Mouse (Mus musculus) cerebellum, postnatal 10 days (tissue): ENCODE measurements around the gene Islr.
"Not testable (repeated sequence)": the region's sequence is repeated elsewhere in the genome, so short reads cannot be mapped to it uniquely, and the experiment has no call there.

ENCODE experiments used
- DNase-seq, 2 experiments: peaks; one replicate each; pipeline ENCODE4 v3.0.0; 2021; ENCODE audit warnings: mixed read lengths in 2 of 2

Gene Islr

DNA sequence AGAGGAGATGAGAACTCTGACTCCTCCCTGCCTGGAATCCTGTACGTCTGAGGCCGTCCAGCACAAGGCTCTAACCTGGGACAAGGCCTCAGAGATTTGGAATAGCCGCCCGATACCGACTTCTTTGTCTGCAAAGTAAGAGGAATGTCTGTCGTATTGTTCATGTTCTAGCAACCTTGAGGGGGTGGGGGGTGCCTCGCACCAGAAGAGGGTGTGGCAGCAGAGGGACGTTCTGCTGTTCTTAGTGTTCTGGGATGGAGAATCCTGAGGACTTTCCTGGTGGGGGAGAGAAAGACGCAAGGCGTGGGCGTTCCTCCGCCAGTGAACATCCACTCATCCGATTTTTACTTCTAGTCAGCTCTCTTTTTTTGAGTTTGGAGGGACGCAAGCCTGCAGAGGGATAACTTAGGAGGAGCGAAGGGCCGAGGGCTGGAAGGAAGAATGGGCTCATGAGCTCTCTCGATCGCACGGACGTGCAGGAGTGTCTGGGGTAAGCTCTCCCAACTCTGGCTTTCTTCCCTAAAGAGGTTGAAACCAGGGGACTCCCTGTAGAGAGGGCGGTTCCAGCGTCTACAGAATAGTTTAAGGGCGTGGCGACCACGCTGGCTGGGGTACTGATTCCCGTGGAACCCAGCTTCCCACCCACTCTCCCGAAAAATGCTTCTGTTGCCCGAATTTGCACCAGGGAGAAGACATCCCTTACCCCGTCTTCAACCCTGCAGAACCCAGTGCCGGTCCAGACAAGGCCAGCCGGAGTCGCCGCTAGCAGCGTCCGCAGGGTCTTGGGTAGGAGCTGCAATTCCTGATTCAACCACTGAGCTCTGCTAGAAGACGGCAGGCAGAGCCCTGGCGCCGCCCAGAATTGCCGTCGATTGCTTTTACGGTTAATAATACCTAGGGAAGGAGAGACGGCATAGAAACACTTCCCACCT lies at the start of gene Islr, which contains the start of gene Islr2:
Gene Islr (minus strand): TSS at position 791 of the 932 bp plus-strand sequence.
Gene Islr2 (minus strand): TSS at position 804 of the 932 bp plus-strand sequence.
- peak; percentile 88 to 89 for DNase-seq

DNA sequence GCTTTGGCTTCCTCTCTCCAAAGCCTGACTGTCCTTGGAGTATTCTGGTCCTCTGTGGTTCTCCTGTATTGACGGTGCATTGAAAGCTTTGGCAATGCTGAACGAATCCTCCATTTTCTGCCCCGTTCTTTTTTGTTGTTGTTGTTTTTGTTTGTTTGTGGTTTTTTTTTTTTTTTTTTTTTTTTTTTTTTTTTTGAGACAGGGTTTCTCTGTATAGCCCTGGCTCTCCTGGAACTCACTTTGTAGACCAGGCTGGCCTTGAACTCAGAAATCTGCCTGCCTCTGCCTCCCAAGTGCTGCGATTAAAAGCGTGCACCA lies 49.7 kb upstream of the Islr start:
- DNase-seq = not testable (repeated sequence)

DNA sequence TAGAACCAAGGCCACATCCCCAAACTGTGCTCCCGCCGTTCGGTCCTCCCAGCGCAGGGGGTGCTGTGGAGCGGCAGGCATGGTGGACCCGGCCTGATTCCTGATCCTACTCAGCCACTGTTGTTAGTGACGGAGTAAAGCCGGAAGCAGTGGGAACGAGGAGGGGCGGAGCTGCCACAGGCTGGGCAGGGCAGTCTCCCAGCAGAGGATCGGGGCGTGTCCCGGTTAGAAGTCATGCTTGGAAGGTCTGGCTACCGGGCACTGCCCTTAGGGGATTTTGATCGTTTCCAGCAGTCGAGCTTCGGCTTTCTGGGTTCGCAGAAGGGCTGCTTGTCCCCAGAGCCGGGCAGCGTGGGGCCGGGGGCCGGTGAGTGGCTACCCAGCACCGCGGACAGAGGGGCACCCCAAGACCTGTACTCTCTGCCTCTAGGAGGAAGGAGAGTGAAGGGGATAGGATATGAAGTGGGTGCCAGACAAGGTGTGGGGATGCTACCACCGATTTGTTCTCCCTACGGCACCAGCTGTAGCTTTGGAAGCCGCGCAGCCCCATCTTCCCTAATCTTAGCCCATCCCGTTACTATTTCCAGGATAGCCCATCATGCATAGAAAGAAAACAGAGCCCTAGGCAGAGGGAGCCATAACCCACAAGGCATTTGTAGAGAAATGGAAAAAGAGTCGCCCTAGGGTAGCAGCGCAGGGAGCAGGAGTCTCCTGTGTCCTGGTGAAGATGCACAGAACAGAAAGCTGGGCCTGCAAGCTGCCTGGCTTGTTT lies 49.1 kb upstream of the Islr start, which contains the start of gene Stoml1:
Gene Stoml1 (plus strand): TSS at position 132 of the 772 bp plus-strand sequence.
- peak; percentile 95 to 96 for DNase-seq

DNA sequence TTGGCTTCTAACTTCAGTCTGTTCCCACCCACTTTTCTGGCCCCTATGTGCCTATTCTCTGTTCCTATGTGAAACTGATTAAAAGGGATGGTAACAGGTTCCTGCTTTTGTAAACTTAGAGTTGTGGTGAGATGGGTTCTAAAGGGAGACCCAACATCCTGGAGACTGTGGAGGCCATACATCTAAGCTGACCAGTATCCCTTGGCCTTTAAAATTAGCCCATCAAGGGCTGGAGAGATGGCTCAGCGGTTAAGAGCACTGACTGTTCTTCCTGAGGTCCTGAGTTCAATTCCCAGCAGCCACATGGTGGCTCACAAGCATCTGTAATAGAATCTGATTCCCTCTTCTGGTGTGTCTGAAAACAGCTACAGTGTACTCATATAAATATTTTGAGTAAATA lies 46.6 kb upstream of the Islr start:
- not testable (repeated sequence) for DNase-seq

DNA sequence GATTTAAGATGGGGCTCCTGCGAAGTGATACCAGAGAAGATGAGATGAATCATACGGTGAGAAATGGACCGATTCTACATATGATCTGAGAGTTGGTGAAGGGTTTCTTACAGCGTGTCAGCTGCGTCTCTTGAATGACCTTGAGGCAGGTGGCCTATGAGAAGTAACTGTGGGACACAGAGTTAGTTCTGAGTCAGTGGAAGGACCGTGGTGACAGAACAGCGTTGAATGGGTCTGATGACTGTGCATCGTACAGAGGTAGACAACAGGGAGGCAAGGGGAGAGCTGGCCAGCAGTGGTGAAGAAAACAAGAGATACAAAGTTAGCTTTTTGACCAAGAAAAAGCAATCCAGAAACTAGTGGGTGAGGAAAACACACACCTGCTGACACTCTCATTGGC lies 46.2 kb upstream of the Islr start:
- no peak for DNase-seq

DNA sequence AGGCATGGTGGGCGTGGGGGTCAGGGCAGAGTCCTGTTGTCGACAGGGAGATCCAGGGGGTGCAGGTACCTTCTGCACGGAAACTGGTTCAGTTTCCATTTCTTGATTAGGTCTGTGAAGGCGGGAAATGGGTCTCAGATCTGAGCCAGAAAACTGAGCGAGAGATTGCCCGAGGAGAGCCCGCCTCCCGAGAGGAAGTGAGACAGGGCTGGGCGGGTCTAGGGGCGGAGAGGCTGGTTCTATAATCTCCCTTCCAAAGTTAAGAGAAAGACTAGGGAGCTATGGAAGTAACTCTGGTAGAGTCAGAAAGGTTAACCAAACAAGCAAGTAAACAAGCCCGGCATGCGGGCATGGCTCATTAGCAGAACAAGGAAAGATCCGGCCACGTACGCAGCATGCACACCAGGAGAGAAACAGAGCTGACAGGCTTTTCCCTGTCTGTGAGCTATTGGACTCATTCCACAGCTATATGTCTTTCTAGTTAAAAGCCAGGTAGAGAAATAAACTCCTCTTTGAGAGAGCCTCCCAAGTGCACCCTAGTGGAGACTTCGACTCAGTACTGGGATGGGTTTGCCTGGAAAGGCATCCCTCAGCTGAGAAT lies 45.6 kb upstream of the Islr start, which contains the start of gene Pml:
Gene Pml (minus strand): TSS at position 195 of the 601 bp plus-strand sequence.
- peak; percentile 69 to 72 for DNase-seq

DNA sequence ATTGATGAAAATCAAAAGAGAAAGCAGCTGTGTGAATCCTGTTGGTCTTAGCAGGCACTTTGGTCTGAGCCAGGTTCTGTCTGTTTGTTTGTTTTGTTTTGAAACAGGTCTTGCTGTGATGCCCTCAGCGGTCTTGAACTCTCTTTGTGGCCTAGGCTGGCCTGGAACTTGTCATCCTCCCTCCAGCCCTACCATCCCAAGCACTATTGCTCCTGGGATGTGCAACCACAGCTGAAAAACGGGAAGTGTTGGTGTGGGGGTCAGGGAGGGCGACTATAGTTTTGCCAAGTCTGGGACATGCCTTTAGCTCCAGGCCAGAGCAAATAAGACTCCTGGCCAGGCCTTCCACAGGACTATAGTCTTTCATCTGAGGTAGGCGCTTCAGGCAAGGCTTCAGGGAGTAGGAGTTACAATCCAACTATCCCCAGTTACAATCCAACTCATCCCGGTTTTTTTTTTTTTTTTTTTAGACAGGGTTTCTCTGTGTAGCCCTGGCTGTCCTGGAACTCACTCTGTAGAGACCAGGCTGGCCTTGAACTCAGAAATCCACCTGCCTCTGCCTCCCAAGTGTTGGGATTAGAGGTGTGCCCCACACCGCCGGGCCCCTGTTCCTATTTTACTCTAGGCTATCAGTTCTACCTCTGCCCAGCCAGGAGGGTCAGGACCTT lies 44.8 kb upstream of the Islr start:
- no peak for DNase-seq

DNA sequence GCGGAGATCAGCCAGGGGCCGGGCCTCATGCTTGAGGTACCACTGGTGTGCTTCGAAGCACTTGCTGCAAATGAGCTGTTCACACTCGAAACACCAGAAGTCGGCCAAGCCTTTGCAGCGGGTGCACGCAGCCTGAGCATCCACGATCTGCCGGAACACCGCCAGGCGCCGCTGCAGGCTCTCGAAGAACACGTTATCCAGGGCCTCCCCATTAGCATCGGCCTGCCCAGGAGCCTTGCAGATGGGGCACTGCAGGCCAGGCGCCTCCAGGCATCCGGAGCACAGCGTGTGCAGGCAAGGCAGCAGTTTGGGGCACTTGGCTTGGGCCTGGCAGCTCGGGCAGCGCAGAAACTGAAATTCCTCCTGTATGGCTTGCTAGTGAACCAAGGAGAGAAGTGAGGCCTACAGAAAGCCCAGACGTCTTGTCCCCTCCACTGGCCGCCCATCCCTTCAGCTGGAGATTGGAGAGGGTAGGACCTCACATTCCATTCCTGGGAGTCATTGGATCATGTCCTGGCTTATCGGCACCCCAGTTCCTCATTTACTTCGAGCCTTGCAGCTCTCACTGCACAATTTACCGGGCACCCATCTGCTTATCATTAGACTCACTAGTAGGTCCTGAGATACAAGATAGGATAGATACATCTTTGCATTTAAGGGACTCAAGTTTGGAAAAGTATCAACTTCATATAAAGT lies 43.1 kb upstream of the Islr start:
- DNase-seq = peak; percentile 90 to 92

DNA sequence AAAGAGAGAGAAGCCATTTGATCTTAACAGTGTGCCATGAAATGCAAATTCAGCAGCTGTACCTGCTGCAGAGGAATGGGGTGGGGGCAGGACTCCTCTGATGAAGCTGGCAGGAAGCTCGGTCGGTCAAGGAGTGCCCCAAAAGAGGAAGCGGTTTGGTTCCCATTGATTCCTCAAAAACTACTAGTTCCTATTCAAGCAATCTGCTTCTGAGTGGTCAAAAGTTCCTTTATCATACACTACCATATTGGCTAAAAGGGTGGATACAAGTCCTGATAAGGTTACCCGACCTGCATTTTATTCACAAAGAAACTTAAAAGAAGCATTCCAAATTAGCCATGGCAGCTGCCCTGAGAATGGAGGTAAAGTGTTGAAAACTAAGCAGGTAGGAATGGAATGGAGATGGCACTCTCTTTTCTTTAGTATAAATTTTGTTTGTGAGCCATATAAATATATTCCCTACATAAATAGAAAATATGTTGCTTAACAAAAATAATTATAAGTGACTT lies 42.0 kb upstream of the Islr start:
- no peak for DNase-seq

DNA sequence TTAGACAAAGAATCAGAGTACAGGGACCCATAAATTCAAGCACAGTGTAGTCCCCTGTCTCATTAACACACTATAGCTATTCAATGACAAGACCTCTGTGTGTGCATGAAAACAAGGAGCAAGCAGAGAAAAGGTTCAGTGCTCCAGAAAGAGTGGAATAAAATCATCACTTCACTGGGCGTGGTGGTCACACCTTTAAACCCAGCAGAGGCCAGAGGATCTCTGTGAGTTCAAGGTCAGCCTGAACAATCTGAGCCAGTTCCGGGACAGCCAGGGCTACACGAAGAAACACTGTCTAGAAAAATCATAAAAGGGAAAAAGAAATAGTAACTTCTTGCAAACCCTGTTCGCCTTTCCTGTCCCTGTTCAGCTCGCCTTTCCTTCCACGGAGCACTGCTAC lies 39.6 kb upstream of the Islr start:
- DNase-seq = no peak

DNA sequence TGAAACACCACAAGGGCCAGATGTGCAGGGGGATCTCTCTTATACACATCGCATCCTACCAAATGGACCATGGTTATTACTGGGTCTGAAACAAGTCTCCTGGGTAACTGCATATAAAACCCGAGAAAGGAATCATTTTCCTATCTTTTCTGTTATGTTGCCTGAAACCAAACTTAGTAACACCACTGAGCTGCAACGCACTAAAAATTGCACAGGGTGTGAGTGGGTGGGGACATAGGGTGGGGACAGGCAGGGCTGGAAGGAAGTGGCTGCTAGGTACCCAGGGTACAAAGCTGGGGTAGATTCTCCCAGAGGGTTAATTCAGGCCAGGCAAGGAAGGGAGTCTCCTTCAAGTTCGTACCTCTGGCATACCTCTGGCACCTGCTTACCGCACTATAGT lies 38.6 kb upstream of the Islr start:
- no peak for DNase-seq

DNA sequence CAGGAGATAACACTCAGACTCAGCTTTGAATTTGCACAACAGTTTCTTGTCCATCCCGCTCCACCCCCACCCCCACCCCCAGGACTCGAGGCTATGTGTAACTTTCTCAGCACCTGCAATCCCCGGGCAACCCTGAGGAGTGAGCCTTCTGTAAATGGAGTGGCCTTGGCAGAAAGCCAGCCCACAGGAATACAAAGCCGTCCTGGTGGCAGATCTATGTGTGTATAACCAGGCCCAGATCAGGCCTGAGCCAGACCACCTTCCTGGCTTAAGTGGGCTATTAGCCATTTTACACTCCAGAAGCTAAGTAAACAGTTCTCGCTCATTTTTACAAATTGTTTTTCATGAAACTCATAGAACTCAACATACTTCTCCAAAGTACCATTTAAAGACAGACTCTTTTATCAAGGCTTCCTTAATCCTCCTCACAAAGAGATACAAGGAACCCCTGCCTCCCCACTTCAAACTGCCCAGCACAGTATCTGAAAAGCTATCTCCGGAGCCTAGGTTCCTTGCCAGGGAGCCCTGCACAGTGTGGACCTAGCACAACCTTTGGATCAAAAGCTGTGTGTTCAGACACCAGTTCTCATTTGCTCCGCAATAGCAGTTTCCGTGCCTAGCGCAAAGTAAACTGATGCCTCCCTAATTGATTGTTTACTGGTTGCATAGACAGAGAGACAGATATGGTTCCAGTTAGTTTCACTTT lies 37.8 kb upstream of the Islr start:
- peak; percentile 65 for DNase-seq

DNA sequence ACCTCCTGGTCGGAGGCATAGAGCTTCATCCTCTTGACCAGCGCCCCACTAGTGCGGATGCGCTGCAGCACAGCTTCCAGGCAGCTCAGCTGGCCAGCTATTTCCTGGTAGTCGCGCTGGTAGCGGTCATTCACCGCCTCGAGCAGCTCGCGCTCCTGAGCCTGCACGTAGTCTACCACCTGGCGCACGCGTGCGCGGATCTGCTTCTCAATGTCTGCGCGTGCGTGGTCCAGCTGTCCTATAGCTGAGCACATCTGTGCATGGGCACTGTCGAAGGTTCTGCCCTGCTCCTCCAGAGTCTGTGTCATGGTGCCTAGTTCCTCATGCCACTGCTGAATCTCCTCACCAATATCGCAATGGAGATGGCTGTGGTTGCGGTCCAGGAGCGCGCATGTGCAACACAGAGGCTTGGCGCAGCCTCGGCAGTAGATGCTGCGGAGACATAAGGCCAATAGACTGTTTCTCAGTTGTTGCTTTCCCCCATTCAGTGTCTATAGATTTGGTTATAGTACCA lies 30.5 kb upstream of the Islr start:
- DNase-seq = no peak

DNA sequence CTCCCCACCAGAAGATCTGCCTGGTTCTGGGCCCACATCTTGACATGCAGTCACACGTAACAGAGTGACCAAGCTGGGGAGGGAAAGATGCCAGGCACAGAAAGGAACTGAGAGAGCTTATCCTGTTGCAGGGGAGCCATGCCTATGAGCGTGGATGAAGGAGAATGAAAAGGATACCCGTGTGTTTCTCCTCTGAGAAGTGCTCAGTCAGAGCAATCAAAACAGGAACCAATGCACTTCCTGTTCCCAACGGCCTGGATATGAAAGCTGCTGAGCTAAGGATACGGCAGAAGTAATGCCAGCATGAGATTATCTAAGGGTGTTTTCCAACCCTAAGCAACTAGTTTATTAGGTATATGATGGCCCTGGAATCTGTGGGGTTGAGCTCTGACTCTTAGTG lies 28.3 kb upstream of the Islr start:
- no peak for DNase-seq

DNA sequence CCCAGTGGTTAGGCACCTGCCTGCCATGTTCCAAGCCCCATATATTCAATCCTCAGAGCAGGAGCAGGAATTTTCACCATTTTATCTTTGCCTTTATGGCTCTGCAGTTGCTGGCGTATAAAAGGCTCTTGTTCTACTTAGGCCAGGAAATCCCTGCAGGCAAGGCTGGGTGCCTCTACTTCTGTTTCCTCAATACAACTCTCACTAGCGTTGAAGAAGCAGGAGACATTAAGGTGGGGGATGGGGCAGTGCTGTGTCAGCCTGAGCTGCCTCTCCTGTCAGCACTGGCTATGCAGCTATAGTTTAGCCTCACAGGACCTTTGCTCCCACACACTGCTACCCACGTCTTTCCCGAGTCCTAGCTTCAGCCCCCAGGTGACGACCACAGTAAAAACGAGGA lies 27.6 kb upstream of the Islr start:
- no peak for DNase-seq

DNA sequence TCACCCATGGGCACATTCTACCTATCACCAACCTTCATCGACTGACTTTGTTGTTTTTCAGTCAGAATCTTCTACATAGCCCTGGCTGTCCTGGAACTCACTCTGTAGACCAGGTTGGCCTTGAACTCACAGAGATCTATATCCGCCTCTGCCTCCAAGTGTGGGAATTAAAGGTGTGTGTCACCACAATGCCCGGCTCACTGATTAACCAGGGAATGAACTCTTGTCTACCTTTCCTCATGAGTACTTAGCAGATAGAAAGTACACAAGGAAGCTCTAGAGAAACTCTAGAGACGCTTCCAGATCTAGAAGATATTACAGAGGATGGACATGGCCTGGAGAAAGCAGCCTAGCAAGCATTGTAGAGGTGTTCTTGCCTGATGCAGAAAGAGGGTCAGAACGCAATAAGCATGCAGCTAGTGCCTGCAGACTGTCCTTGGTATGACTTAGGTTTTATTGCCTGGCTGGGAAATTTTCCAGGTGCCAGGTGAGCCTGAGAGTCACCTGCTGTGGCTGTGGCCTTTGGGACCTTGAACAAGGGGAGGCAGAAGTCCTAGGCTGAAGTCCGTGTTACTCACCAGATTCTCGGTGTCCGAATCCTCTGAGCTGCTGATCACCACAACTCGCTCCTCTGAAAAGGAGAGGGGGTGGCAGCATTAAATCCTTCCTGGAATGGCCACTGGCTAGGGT lies 24.8 kb upstream of the Islr start:
- DNase-seq = no peak

DNA sequence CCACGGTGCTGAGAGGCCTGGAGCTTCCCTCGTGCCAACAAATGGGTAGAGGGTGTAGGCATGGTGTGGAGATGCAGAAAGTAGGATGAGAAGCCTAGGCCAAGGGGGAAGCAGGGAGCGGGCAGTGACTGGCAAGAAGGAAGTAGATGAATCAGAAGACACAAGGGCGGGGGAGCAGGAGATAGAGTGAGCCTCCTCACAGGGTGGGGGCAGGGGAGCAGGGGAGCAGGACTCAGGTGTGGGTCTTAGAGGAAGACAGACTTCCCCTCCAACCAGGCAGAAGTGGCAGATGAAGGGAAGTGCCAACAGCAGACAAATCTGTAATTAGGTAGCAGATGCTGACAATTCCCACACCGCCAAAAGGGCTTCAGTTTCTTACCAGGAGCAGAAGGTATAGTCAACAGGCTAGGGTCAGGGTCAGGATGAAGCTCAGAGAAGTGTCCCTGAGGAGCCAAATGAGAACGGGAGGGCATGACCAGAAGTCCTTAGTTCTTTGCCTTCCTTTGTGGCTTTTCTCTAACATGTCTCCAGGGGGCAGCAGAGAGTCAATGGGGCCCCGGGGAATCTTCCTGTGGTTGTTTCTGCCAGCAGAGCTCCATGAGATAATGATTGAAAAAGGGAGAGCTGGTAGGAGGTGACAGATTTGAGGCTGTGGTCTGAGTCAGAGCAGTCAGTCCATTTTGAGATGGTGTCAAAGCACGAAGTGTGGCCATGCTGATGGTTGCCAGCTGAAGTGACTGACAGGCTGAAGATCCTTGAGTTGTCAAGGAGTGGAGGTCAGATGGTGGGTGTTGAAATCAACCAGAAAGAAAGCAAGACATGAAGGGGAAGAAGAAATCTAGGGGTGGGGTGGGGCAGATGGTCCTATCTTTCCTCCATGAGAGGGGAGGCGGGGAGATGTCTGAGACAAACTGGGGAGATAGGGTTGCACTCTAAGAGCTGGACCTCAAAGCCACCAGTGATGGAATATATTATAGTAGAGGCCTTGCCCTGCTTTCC lies 22.1 kb upstream of the Islr start:
- DNase-seq = peak; percentile 67 to 70

DNA sequence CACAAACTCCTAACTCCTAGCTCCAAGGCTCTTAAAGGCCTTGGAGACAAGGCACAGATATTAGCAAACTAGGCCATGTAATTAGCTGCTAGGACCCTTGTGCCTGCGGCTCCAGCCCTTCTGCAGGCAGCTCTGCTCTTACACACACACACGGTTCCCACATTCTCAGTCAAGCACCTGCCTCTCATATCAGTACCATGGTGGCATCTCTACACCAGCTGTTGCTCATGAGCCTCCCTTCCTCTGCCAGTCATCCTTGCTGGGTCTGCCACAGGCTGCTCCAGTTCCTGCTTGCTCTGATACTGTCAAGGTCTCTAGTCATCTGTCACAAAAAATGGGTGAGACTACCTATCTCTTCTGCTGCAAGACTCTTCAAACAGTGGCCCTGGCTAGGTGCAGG lies 20.2 kb upstream of the Islr start:
- no peak for DNase-seq
